Mouse (Mus musculus) embryonic facial prominence, embryonic 12.5 days (tissue): ENCODE results near the gene Mpi. TPM values are rescaled to one million over a fixed set of nuclear protein-coding genes. Genes with fewer than 3 reads are reported as not detected.

Source experiments
- ATAC-seq: fragments of 200-750 bp; cut with Nextera tagmentation; 2 replicates; pipeline ENCODE4 v1.8.0; 2017; ENCODE audit not compliant: insufficient number of reproducible peaks, insufficient read depth, low FRiP score, low TSS enrichment
- H3K27ac ChIP-seq: fragments of 300-500 bp; sonication (generic); 2 replicates; pipeline ENCODE4 v1.5.1; 2016; ENCODE audit warnings: mild to moderate bottlenecking
- H3K27me3 ChIP-seq: fragments of 300-500 bp; sonication (generic); 2 replicates; pipeline ENCODE4 v1.6.1; 2016; ENCODE audit warnings: mild to moderate bottlenecking, moderate library complexity
- H3K36me3 ChIP-seq: fragments of 300-500 bp; sonication (generic); 2 replicates; pipeline ENCODE4 v1.6.1; 2016; ENCODE audit warnings: mild to moderate bottlenecking
- H3K4me1 ChIP-seq: fragments of 300-500 bp; sonication (generic); 2 replicates; pipeline ENCODE4 v1.6.1; 2016
- H3K4me2 ChIP-seq: fragments of 300-500 bp; sonication (generic); replicated peaks from 2 replicates; pipeline ENCODE4 v1.6.1; 2016; ENCODE audit warnings: mild to moderate bottlenecking, moderate library complexity
- H3K4me3 ChIP-seq: fragments of 300-500 bp; sonication (generic); 2 replicates; pipeline ENCODE4 v1.5.1; 2016; ENCODE audit warnings: mild to moderate bottlenecking
- H3K9ac ChIP-seq: fragments of 300-500 bp; sonication (generic); 2 replicates; pipeline ENCODE4 v1.6.1; 2016; ENCODE audit warnings: mild to moderate bottlenecking, moderate library complexity
- H3K9me3 ChIP-seq: fragments of 300-500 bp; sonication (generic); 2 replicates; pipeline ENCODE4 v1.6.1; 2016; ENCODE audit warnings: mild to moderate bottlenecking, moderate library complexity
- WGBS: fragments of 180-500 bp; shearing (Covaris S2); methylation state at CpG from one replicate; pipeline ENCODE4 v1.1.7; 2016; 5-methylcytosine and 5-hydroxymethylcytosine counted together
- polyA plus RNA-seq: library from polyadenylated mRNA; unstranded; fragments of >200 nt; fragmentation: Nextera tagmentation; extraction: Ambion mirVana; gene quantifications from 2 replicates; pipeline ENCODE4 v1.2.1, GENCODE M21; 2016

Mpi gene
- polyA plus RNA-seq, 1 experiment from 2014 or later: 55.5 TPM

GRCm38 (mm10) chr9:57589224-57590126 lies 36.9 kb upstream of the Mpi start, which contains the start of gene Ulk3:
Gene Ulk3, plus strand, starts transcription at chr9:57589452.
- ATAC-seq: peak; percentile 84
- H3K36me3 ChIP-seq: peaks cover 43% of the 10 kb centered on the region
- H3K27ac ChIP-seq: peak within 1 kb of the TSS; percentile 80
- H3K4me2 ChIP-seq: peak within 1 kb of the TSS; percentile 92
- H3K9me3 ChIP-seq: no peaks in the 10 kb centered on the region
- H3K4me3 ChIP-seq: peak within 1 kb of the TSS; percentile 79
- under 1% methylated on average over 58 of the region's 58 CpGs for WGBS
- H3K9ac ChIP-seq: peak within 1 kb of the TSS; percentile 75
- peaks cover 13% of the 10 kb centered on the region for H3K4me1 ChIP-seq
- H3K27me3 ChIP-seq: no peaks in the 10 kb centered on the region

GRCm38 (mm10) chr9:57584991-57585390 lies 32.4 kb upstream of the Mpi start:
- Histone ChIP-seq H3K4me2 (no peak overlapping the region), H3K9ac (no peak overlapping the region), H3K36me3 (peaks cover 62% of the 10 kb centered on the region), H3K27me3 (no peaks in the 10 kb centered on the region), H3K27ac (no peak overlapping the region), H3K4me3 (no peak overlapping the region), H3K4me1 (peaks cover 8% of the 10 kb centered on the region), H3K9me3 (no peaks in the 10 kb centered on the region)
- no peak for ATAC-seq
- 69% methylated on average over 3 of the region's 3 CpGs for WGBS

GRCm38 (mm10) chr9:57577144-57577849 lies 24.7 kb upstream of the Mpi start:
- Histone ChIP-seq H3K4me2 (no peak overlapping the region), H3K4me1 (no peaks in the 10 kb centered on the region), H3K27ac (no peak overlapping the region), H3K36me3 (peaks cover 45% of the 10 kb centered on the region), H3K27me3 (no peaks in the 10 kb centered on the region), H3K9ac (no peak overlapping the region), H3K9me3 (no peaks in the 10 kb centered on the region), H3K4me3 (no peak overlapping the region)
- ATAC-seq: no peak
- WGBS: 81% methylated on average over 6 of the region's 6 CpGs

GRCm38 (mm10) chr9:57575577-57575976 lies 23.0 kb upstream of the Mpi start:
- no peaks in the 10 kb centered on the region for H3K9me3 ChIP-seq
- H3K27me3 ChIP-seq: no peaks in the 10 kb centered on the region
- H3K4me2 ChIP-seq: no peak overlapping the region
- peaks cover 33% of the 10 kb centered on the region for H3K36me3 ChIP-seq
- no peak for ATAC-seq
- no peaks in the 10 kb centered on the region for H3K4me1 ChIP-seq
- no peak overlapping the region for H3K4me3 ChIP-seq
- WGBS: 80% methylated on average over 3 of the region's 3 CpGs
- no peak overlapping the region for H3K9ac ChIP-seq
- H3K27ac ChIP-seq: no peak overlapping the region

GRCm38 (mm10) chr9:57574397-57574796 lies 21.8 kb upstream of the Mpi start:
- no peak overlapping the region for H3K9ac ChIP-seq
- no peak for ATAC-seq

GRCm38 (mm10) chr9:57568500-57568899 lies 15.9 kb upstream of the Mpi start:
- 93% methylated on average over 6 of the region's 6 CpGs for WGBS
- H3K27ac ChIP-seq: no peak overlapping the region
- no peak overlapping the region for H3K4me3 ChIP-seq
- no peaks in the 10 kb centered on the region for H3K9me3 ChIP-seq
- H3K9ac ChIP-seq: no peak overlapping the region
- ATAC-seq: no peak
- no peaks in the 10 kb centered on the region for H3K27me3 ChIP-seq
- peaks cover 25% of the 10 kb centered on the region for H3K36me3 ChIP-seq
- no peak overlapping the region for H3K4me2 ChIP-seq
- H3K4me1 ChIP-seq: peaks cover 7% of the 10 kb centered on the region; the same call in 1 of the 2 replicates

More at GRCm38 (mm10) chr9:57574397-57574796, 21.8 kb upstream of the Mpi start:
- Histone ChIP-seq H3K36me3 (peaks cover 30% of the 10 kb centered on the region), H3K4me3 (no peak overlapping the region), H3K4me2 (no peak overlapping the region), H3K27me3 (no peaks in the 10 kb centered on the region), H3K27ac (no peak overlapping the region), H3K4me1 (no peaks in the 10 kb centered on the region), H3K9me3 (no peaks in the 10 kb centered on the region)

- WGBS: 55% methylated on average over 8 of the region's 8 CpGs
- peaks cover 16% of the 10 kb centered on the region for H3K4me1 ChIP-seq
- H3K9ac ChIP-seq: no peak overlapping the region
- peaks cover 25% of the 10 kb centered on the region for H3K36me3 ChIP-seq
- no peak for ATAC-seq
- H3K27ac ChIP-seq: no peak overlapping the region
- H3K9me3 ChIP-seq: no peaks in the 10 kb centered on the region
- no peak overlapping the region for H3K4me3 ChIP-seq
- no peaks in the 10 kb centered on the region for H3K27me3 ChIP-seq
- H3K4me2 ChIP-seq: no peak overlapping the region
Measured at GRCm38 (mm10) chr9:57566846-57567245, 14.3 kb upstream of the Mpi start.

GRCm38 (mm10) chr9:57565741-57566221 lies 13.2 kb upstream of the Mpi start:
- Histone ChIP-seq H3K27me3 (no peaks in the 10 kb centered on the region), H3K9me3 (no peaks in the 10 kb centered on the region), H3K36me3 (peaks cover 20% of the 10 kb centered on the region), H3K4me3 (no peak overlapping the region), H3K4me2 (no peak overlapping the region), H3K9ac (no peak overlapping the region; the same call in 1 of the 2 replicates), H3K4me1 (peaks cover 22% of the 10 kb centered on the region), H3K27ac (no peak overlapping the region)
- no peak; the same call in 1 of the 2 replicates for ATAC-seq
- 32% methylated on average over 10 of the region's 10 CpGs for WGBS

- ATAC-seq: no peak
- Histone ChIP-seq H3K4me3 (no peak overlapping the region), H3K9me3 (no peaks in the 10 kb centered on the region), H3K9ac (no peak overlapping the region), H3K4me2 (no peak overlapping the region), H3K27ac (no peak overlapping the region), H3K4me1 (peaks cover 22% of the 10 kb centered on the region), H3K27me3 (no peaks in the 10 kb centered on the region), H3K36me3 (peaks cover 17% of the 10 kb centered on the region)
- 87% methylated on average over 6 of the region's 6 CpGs for WGBS
Measured at GRCm38 (mm10) chr9:57564609-57565008, 12.0 kb upstream of the Mpi start.

- 0 out of 2 replicates have a peak, but pooled peaks cover under 1% of the 10 kb centered on the region for H3K36me3 ChIP-seq
- H3K27me3 ChIP-seq: no peaks in the 10 kb centered on the region
- H3K27ac ChIP-seq: no peak overlapping the region
- 70% methylated on average over 4 of the region's 4 CpGs for WGBS
- H3K9ac ChIP-seq: no peak overlapping the region
- no peak for ATAC-seq
- H3K9me3 ChIP-seq: no peaks in the 10 kb centered on the region
- no peak overlapping the region for H3K4me3 ChIP-seq
- peaks cover 22% of the 10 kb centered on the region for H3K4me1 ChIP-seq
- H3K4me2 ChIP-seq: no peak overlapping the region
Measured at GRCm38 (mm10) chr9:57562896-57563372, 10.4 kb upstream of the Mpi start.

- Histone ChIP-seq H3K4me2 (peak overlapping the region; percentile 75), H3K27me3 (no peaks in the 10 kb centered on the region), H3K4me3 (peak overlapping the region; percentile 74), H3K9me3 (no peaks in the 10 kb centered on the region), H3K9ac (no peak overlapping the region), H3K4me1 (peaks cover 22% of the 10 kb centered on the region), H3K36me3 (no peaks in the 10 kb centered on the region), H3K27ac (no peak overlapping the region)
- WGBS: 84% methylated on average over 13 of the region's 13 CpGs
- no peak for ATAC-seq
Measured at GRCm38 (mm10) chr9:57561711-57562099, 9.1 kb upstream of the Mpi start.
